Mouse (Mus musculus) myocyte (in vitro differentiated cells): Measurements from ENCODE around the gene Gm10382. TPM values are rescaled to one million over a fixed set of nuclear protein-coding genes. Genes with fewer than 3 reads are reported as not detected.
A peak's percentile ranks its signal among the peaks of the same experiment; 100 is the strongest.

ENCODE experiments used
- H3K27me3 ChIP-seq: one replicate; pipeline ENCODE4 v1.6.1; 2011; ENCODE audit not compliant: control insufficient read depth, insufficient read depth, insufficient read length
- H3K36me3 ChIP-seq: one replicate; pipeline ENCODE4 v1.6.1; 2011; ENCODE audit not compliant: control insufficient read depth, insufficient read depth
- H3K4me2 ChIP-seq: one replicate; pipeline ENCODE4 v1.6.1; 2011; ENCODE audit warnings: low read depth, control low read depth
- H3K4me3 ChIP-seq: one replicate; pipeline ENCODE4 v1.5.1; 2011; ENCODE audit warnings: mild to moderate bottlenecking, control low read depth, moderate library complexity
- H3K79me2 ChIP-seq: one replicate; pipeline ENCODE4 v1.6.1; 2011; ENCODE audit not compliant: control insufficient read depth, insufficient read depth
- H3ac ChIP-seq: one replicate; pipeline ENCODE4 v1.6.1; 2011; ENCODE audit not compliant: control insufficient read depth, insufficient read length
- CEBPB ChIP-seq: IDR thresholded peaks from 2 replicates; pipeline ENCODE4 v1.6.1; 2011; ENCODE audit warnings: mild to moderate bottlenecking, moderate library complexity; ENCODE audit not compliant: poor library complexity, insufficient read depth, severe bottlenecking
- E2F4 ChIP-seq: IDR thresholded peaks from one replicate; pipeline ENCODE4 v1.6.1; 2011; ENCODE audit warnings: mild to moderate bottlenecking, control low read depth, moderate library complexity; ENCODE audit not compliant: insufficient read depth
- MAX ChIP-seq: IDR thresholded peaks from one replicate; pipeline ENCODE4 v1.6.1; 2011; ENCODE audit warnings: low read depth, mild to moderate bottlenecking, control low read depth
- MYOD1 ChIP-seq, 3 experiments: IDR thresholded peaks; one replicate each; pipeline ENCODE4 v1.6.1; 2011; ENCODE audit warnings: control low read depth in 2 of 3, low read depth in 2 of 3, mild to moderate bottlenecking in 2 of 3, moderate library complexity in 1 of 3; ENCODE audit not compliant: insufficient read length in 2 of 3, control insufficient read depth in 1 of 3
- MYOG ChIP-seq, 3 experiments: IDR thresholded peaks; one replicate each; pipeline ENCODE4 v1.6.1; 2011; ENCODE audit warnings: control low read depth in 2 of 3, low read depth in 2 of 3, mild to moderate bottlenecking in 2 of 3; ENCODE audit not compliant: insufficient read length in 2 of 3, control insufficient read depth in 1 of 3, insufficient read depth in 1 of 3
- POLR2A ChIP-seq: IDR thresholded peaks from one replicate; pipeline ENCODE4 v1.6.1; 2011; ENCODE audit warnings: low read depth, mild to moderate bottlenecking, control low read depth, moderate library complexity; ENCODE audit not compliant: insufficient read length
- POLR2AphosphoS2 ChIP-seq: IDR thresholded peaks from one replicate; pipeline ENCODE4 v1.6.1; 2011; ENCODE audit warnings: low read depth, control low read depth; ENCODE audit not compliant: insufficient read length
- REST ChIP-seq: IDR thresholded peaks from one replicate; pipeline ENCODE4 v1.6.1; 2011; ENCODE audit warnings: mild to moderate bottlenecking, control low read depth, moderate library complexity; ENCODE audit not compliant: insufficient read depth, insufficient read length
- SRF ChIP-seq: IDR thresholded peaks from one replicate; pipeline ENCODE4 v1.6.1; 2011; ENCODE audit warnings: low read depth; ENCODE audit not compliant: control insufficient read depth, insufficient read length
- TCF12 ChIP-seq: IDR thresholded peaks from one replicate; pipeline ENCODE4 v1.6.1; 2011; ENCODE audit warnings: mild to moderate bottlenecking, control low read depth; ENCODE audit not compliant: poor library complexity, insufficient read depth, severe bottlenecking
- TCF3 ChIP-seq: IDR thresholded peaks from one replicate; pipeline ENCODE4 v1.6.1; 2011; ENCODE audit warnings: low read depth, control low read depth; ENCODE audit not compliant: insufficient read length
- USF1 ChIP-seq: IDR thresholded peaks from one replicate; pipeline ENCODE4 v1.6.1; 2011; ENCODE audit warnings: low read depth, mild to moderate bottlenecking, control low read depth, moderate library complexity
- polyA plus RNA-seq: library from polyadenylated mRNA; unstranded; fragments of >200 nt; fragmentation: generic; extraction: Trizol; gene quantifications from one replicate; pipeline ENCODE4 v1.2.1, GENCODE M21; 2012; ENCODE audit warnings: missing spikeins

Gene Gm10382
- polyA plus RNA-seq, 1 experiment = 1.9 TPM

GRCm38 (mm10) chr5:125351939-125352338 is 37.2 kb upstream of the Gm10382 start:
- no peak overlapping the region for H3K4me3 ChIP-seq
- no peak overlapping the region for H3K4me2 ChIP-seq
- TF ChIP-seq TCF3 = no peak
- no peak for TF ChIP-seq SRF
- TF ChIP-seq E2F4 = no peak
- TF ChIP-seq MYOG (IDR thresholded peaks at IDR 0.05; ENCODE audit: control insufficient read depth in 1 of 3, insufficient read depth in 1 of 3, insufficient read length in 2 of 3, low read depth in 2 of 3) = no peak
- no peak for TF ChIP-seq MAX
- TF ChIP-seq POLR2A = no peak
- TF ChIP-seq MYOD1 (IDR thresholded peaks at IDR 0.05; ENCODE audit: control insufficient read depth in 1 of 3, insufficient read length in 2 of 3, low read depth in 2 of 3) = no peak
- no peak for TF ChIP-seq CEBPB
- TF ChIP-seq USF1 = no peak
- TF ChIP-seq REST = no peak
- no peak for TF ChIP-seq TCF12
- TF ChIP-seq POLR2AphosphoS2 = no peak
- no peaks in the 10 kb centered on the region for H3K79me2 ChIP-seq
- no peak overlapping the region for H3ac ChIP-seq
- no peaks in the 10 kb centered on the region for H3K36me3 ChIP-seq
- no peaks in the 10 kb centered on the region for H3K27me3 ChIP-seq

GRCm38 (mm10) chr5:125352781-125353294 is 36.3 kb upstream of the Gm10382 start:
- no peak overlapping the region for H3K4me3 ChIP-seq
- no peaks in the 10 kb centered on the region for H3K36me3 ChIP-seq
- no peak overlapping the region for H3K4me2 ChIP-seq
- TF ChIP-seq POLR2A (no peak), CEBPB (no peak), MAX (no peak), MYOD1 (IDR thresholded peaks at IDR 0.05; ENCODE audit: control insufficient read depth in 1 of 3, insufficient read length in 2 of 3, low read depth in 2 of 3) (no peak), TCF12 (no peak), MYOG (IDR thresholded peaks at IDR 0.05; ENCODE audit: control insufficient read depth in 1 of 3, insufficient read depth in 1 of 3, insufficient read length in 2 of 3, low read depth in 2 of 3) (no peak), SRF (no peak), TCF3 (no peak), E2F4 (no peak), POLR2AphosphoS2 (no peak)
- H3ac ChIP-seq = no peak overlapping the region
- no peaks in the 10 kb centered on the region for H3K27me3 ChIP-seq
- H3K79me2 ChIP-seq = no peaks in the 10 kb centered on the region

GRCm38 (mm10) chr5:125354885-125355492 is 34.1 kb upstream of the Gm10382 start:
- Histone ChIP-seq H3ac (no peak overlapping the region), H3K36me3 (no peaks in the 10 kb centered on the region), H3K4me3 (no peak overlapping the region), H3K27me3 (no peaks in the 10 kb centered on the region), H3K4me2 (no peak overlapping the region), H3K79me2 (no peaks in the 10 kb centered on the region)
- no peak for TF ChIP-seq CEBPB
- TF ChIP-seq TCF12 = no peak
- TF ChIP-seq POLR2A = no peak
- TF ChIP-seq POLR2AphosphoS2 = no peak
- TF ChIP-seq MAX = no peak
- TF ChIP-seq TCF3 = no peak
- peak; percentile 17 for TF ChIP-seq USF1
- TF ChIP-seq MYOD1 (IDR thresholded peaks at IDR 0.05; ENCODE audit: control insufficient read depth in 1 of 3, insufficient read length in 2 of 3, low read depth in 2 of 3) = peak in 1 of 3 experiments; percentile 28
- no peak for TF ChIP-seq SRF
- no peak for TF ChIP-seq REST
- no peak for TF ChIP-seq MYOG (IDR thresholded peaks at IDR 0.05; ENCODE audit: control insufficient read depth in 1 of 3, insufficient read depth in 1 of 3, insufficient read length in 2 of 3, low read depth in 2 of 3)
- TF ChIP-seq E2F4 = no peak

- Histone ChIP-seq H3K4me3 (no peak overlapping the region), H3K27me3 (no peaks in the 10 kb centered on the region), H3K36me3 (no peaks in the 10 kb centered on the region), H3ac (no peak overlapping the region), H3K4me2 (no peak overlapping the region), H3K79me2 (no peaks in the 10 kb centered on the region)
- TF ChIP-seq REST (no peak), SRF (no peak), MYOG (IDR thresholded peaks at IDR 0.05; ENCODE audit: control insufficient read depth in 1 of 3, insufficient read depth in 1 of 3, insufficient read length in 2 of 3, low read depth in 2 of 3) (no peak), CEBPB (no peak), E2F4 (no peak), POLR2A (no peak), MAX (no peak), POLR2AphosphoS2 (no peak), USF1 (no peak), MYOD1 (IDR thresholded peaks at IDR 0.05; ENCODE audit: control insufficient read depth in 1 of 3, insufficient read length in 2 of 3, low read depth in 2 of 3) (no peak), TCF3 (no peak), TCF12 (no peak)
Measured at GRCm38 (mm10) chr5:125355650-125356049, 33.5 kb upstream of the Gm10382 start.
